ENCODE assay signal across 28 mouse cellular contexts in genomic region chr7:25440816-25441153, GRCm38 (mm10). TPM values are rescaled to one million over a fixed set of nuclear protein-coding genes. Genes with fewer than 3 reads are reported as not detected.
DNase-seq lines count a peak whose midpoint lies in the region; ATAC-seq lines count a peak whose summit lies in the region.
"Had no signal": no experiment of that assay in that cellular context is flagged by ENCODE, and none has a peak within 500 bp of the region (broad histone marks: within the 10 kb centered on the region; RNA-seq: fewer than 3 reads in every experiment).

No protein-coding gene starts in this region.

- ATAC-seq in heart, embryonic 14.5 days (ENCODE audit: insufficient number of reproducible peaks, insufficient read depth, low FRiP score, low read depth) = 0 out of 2 replicates have a peak, but pooled peaks have one; percentile 26
- peak; percentile 48; the same call in 1 of the 2 replicates for ATAC-seq in liver, embryonic 13.5 days (ENCODE audit: low read depth)
- ATAC-seq in liver, embryonic 12.5 days = no peak
- no peak for ATAC-seq in midbrain, embryonic 11.5 days (ENCODE audit: low FRiP score)
- no peak for ATAC-seq in midbrain, embryonic 13.5 days
- ATAC-seq: CD4-positive, CD25-positive, alpha-beta regulatory T cell, adult 4 months; forebrain, embryonic 15.5 days; inflammation-experienced regulatory T-cells, adult 6 months had no signal

- no peak overlapping the region for H3K27ac ChIP-seq in heart, embryonic 14.5 days (replicated peaks in 1 of 2; ENCODE audit: control insufficient read depth in 1 of 2, insufficient read depth in 1 of 2, low read depth in 2 of 2, low read length in 2 of 2)
- H3K27ac ChIP-seq in liver, embryonic 13.5 days = peak overlapping the region; percentile 72
- no peak overlapping the region for H3K27ac ChIP-seq in liver, embryonic 12.5 days
- no peak overlapping the region for H3K27ac ChIP-seq in midbrain, embryonic 11.5 days (ENCODE audit: low read depth, low read length)
- no peak overlapping the region for H3K27ac ChIP-seq in midbrain, embryonic 13.5 days
- H3K27ac ChIP-seq: embryonic facial prominence, embryonic 10.5 days; forebrain, embryonic 15.5 days; heart, embryonic 15.5 days; hindbrain, embryonic 14.5 days; left cerebral cortex, adult 2 months; midbrain, embryonic 10.5 days had no signal

- no peak overlapping the region for H3K4me3 ChIP-seq in heart, embryonic 14.5 days (ENCODE audit: control insufficient read depth in 1 of 2, insufficient read depth in 1 of 2, low read depth in 1 of 2, low read length in 2 of 2)
- H3K4me3 ChIP-seq in liver, embryonic 13.5 days (replicated peaks) = no peak overlapping the region
- no peak overlapping the region for H3K4me3 ChIP-seq in liver, embryonic 12.5 days
- no peak overlapping the region for H3K4me3 ChIP-seq in midbrain, embryonic 11.5 days (ENCODE audit: low read depth, low read length)
- H3K4me3 ChIP-seq in midbrain, embryonic 13.5 days (replicated peaks) = no peak overlapping the region
- H3K4me3 ChIP-seq: embryonic facial prominence, embryonic 10.5 days; forebrain, embryonic 15.5 days; heart, embryonic 15.5 days; left cerebral cortex, adult 2 months; midbrain, embryonic 10.5 days had no signal

- no peaks in the 10 kb centered on the region for H3K9me3 ChIP-seq in heart, embryonic 14.5 days (ENCODE audit: control insufficient read depth, low read length)
- no peaks in the 10 kb centered on the region for H3K9me3 ChIP-seq in liver, embryonic 13.5 days (replicated peaks)
- no peaks in the 10 kb centered on the region for H3K9me3 ChIP-seq in liver, embryonic 12.5 days (replicated peaks)
- no peaks in the 10 kb centered on the region for H3K9me3 ChIP-seq in midbrain, embryonic 11.5 days (ENCODE audit: control insufficient read depth, low read length)
- H3K9me3 ChIP-seq in midbrain, embryonic 13.5 days = no peaks in the 10 kb centered on the region
- H3K9me3 ChIP-seq: embryonic facial prominence, embryonic 10.5 days; forebrain, embryonic 15.5 days; heart, embryonic 15.5 days; midbrain, embryonic 10.5 days had no signal

- intact Hi-C loops in heart, postnatal 10 days (cut with DNase I) = no loop called here

- H3K27me3 ChIP-seq in heart, embryonic 14.5 days (ENCODE audit: control insufficient read depth, insufficient read depth, low read length) = no peaks in the 10 kb centered on the region
- H3K27me3 ChIP-seq in liver, embryonic 13.5 days = no peaks in the 10 kb centered on the region
- no peaks in the 10 kb centered on the region for H3K27me3 ChIP-seq in liver, embryonic 12.5 days (replicated peaks)
- no peaks in the 10 kb centered on the region for H3K27me3 ChIP-seq in midbrain, embryonic 11.5 days (ENCODE audit: control insufficient read depth, insufficient read depth, low read length)
- H3K27me3 ChIP-seq in midbrain, embryonic 13.5 days = no peaks in the 10 kb centered on the region
- H3K27me3 ChIP-seq: forebrain, embryonic 15.5 days; heart, embryonic 15.5 days had no signal

- no peak overlapping the region for H3K9ac ChIP-seq in heart, embryonic 14.5 days (ENCODE audit: low read length)
- no peak overlapping the region for H3K9ac ChIP-seq in liver, embryonic 13.5 days
- no peak overlapping the region for H3K9ac ChIP-seq in liver, embryonic 12.5 days
- no peak overlapping the region for H3K9ac ChIP-seq in midbrain, embryonic 11.5 days (ENCODE audit: low read length)
- H3K9ac ChIP-seq in midbrain, embryonic 13.5 days (replicated peaks) = no peak overlapping the region
- H3K9ac ChIP-seq: forebrain, embryonic 15.5 days; heart, embryonic 15.5 days; hindbrain, embryonic 14.5 days had no signal

- H3K36me3 ChIP-seq in heart, embryonic 14.5 days (ENCODE audit: control insufficient read depth, insufficient read depth, low read length) = no peaks in the 10 kb centered on the region
- no peaks in the 10 kb centered on the region for H3K36me3 ChIP-seq in liver, embryonic 13.5 days
- no peaks in the 10 kb centered on the region for H3K36me3 ChIP-seq in liver, embryonic 12.5 days
- H3K36me3 ChIP-seq in midbrain, embryonic 11.5 days (ENCODE audit: control insufficient read depth, insufficient read depth, low read length) = no peaks in the 10 kb centered on the region
- no peaks in the 10 kb centered on the region for H3K36me3 ChIP-seq in midbrain, embryonic 13.5 days
- H3K36me3 ChIP-seq: embryonic facial prominence, embryonic 10.5 days; forebrain, embryonic 15.5 days; heart, embryonic 15.5 days; midbrain, embryonic 10.5 days had no signal

- no peak for DNase-seq in heart, postnatal 10 days
- no peak for DNase-seq in liver, embryonic 13.5 days
- DNase-seq in midbrain, embryonic 11.5 days (ENCODE audit: low spot score, missing footprints) = peak; percentile 10
- no peak for DNase-seq in yolk sac, embryonic 10.5 days (ENCODE audit: low spot score)
- DNase-seq in frontal cortex, postnatal 14 days (ENCODE audit: low spot score in 2 of 2) = no peak
- DNase-seq: adrenal gland, postnatal 36 days; cerebellum, adult 11-12 months; cerebellum, postnatal 10 days; gastrocnemius, postnatal 36 days; heart, postnatal 4 days; thymus, postnatal 14 days had no signal

- H3K4me2 ChIP-seq in heart, embryonic 14.5 days (ENCODE audit: low read length) = no peak overlapping the region
- H3K4me2 ChIP-seq in liver, embryonic 13.5 days = no peak overlapping the region
- no peak overlapping the region for H3K4me2 ChIP-seq in liver, embryonic 12.5 days
- H3K4me2 ChIP-seq in midbrain, embryonic 11.5 days = no peak overlapping the region
- no peak overlapping the region for H3K4me2 ChIP-seq in midbrain, embryonic 13.5 days (replicated peaks)
- H3K4me2 ChIP-seq: forebrain, embryonic 15.5 days; heart, embryonic 15.5 days; hindbrain, embryonic 14.5 days had no signal

- no peaks in the 10 kb centered on the region for H3K4me1 ChIP-seq in heart, embryonic 14.5 days (ENCODE audit: control insufficient read depth in 2 of 2, insufficient read depth in 2 of 2, low read length in 2 of 2)
- H3K4me1 ChIP-seq in liver, embryonic 13.5 days (replicated peaks) = no peaks in the 10 kb centered on the region; the same call in 1 of the 2 replicates
- no peaks in the 10 kb centered on the region for H3K4me1 ChIP-seq in liver, embryonic 12.5 days
- no peaks in the 10 kb centered on the region for H3K4me1 ChIP-seq in midbrain, embryonic 11.5 days (ENCODE audit: control insufficient read depth, insufficient read depth, low read length)
- H3K4me1 ChIP-seq in midbrain, embryonic 13.5 days (replicated peaks) = no peaks in the 10 kb centered on the region
- H3K4me1 ChIP-seq: embryonic facial prominence, embryonic 10.5 days; forebrain, embryonic 15.5 days; heart, embryonic 15.5 days; midbrain, embryonic 10.5 days had no signal

- WGBS in heart, embryonic 14.5 days = 73% methylated on average over 6 of the region's 6 CpGs
- 63% methylated on average over 6 of the region's 6 CpGs for WGBS in liver, embryonic 13.5 days (ENCODE audit: insufficient replicate concordance)
- WGBS in liver, embryonic 12.5 days (ENCODE audit: insufficient replicate concordance) = 66% methylated on average over 6 of the region's 6 CpGs
- WGBS in midbrain, embryonic 11.5 days = 84% methylated on average over 6 of the region's 6 CpGs
- WGBS in midbrain, embryonic 13.5 days = 90% methylated on average over 6 of the region's 6 CpGs

RNA-seq across cellular contexts. Expression of gene Cxcl17, which starts 28.1 kb away (rescaled TPM):
- 0.28 and 0.36 TPM in 2 replicates for polyA plus RNA-seq in heart, embryonic 14.5 days (2014; fragmentation: Nextera tagmentation; extraction: Ambion mirVana)
- not detected for total RNA-seq in heart, postnatal 10 days (2021)
- not detected in 2 replicates for polyA plus RNA-seq in liver, embryonic 13.5 days (2015; fragmentation: Nextera tagmentation; extraction: Ambion mirVana)
- 0.30 TPM in 1 of 2 replicates, not detected in the other for polyA plus RNA-seq in liver, embryonic 12.5 days (2016; fragmentation: Nextera tagmentation; extraction: Ambion mirVana)
- 0.18 and 0.22 TPM in 2 replicates for polyA plus RNA-seq in midbrain, embryonic 11.5 days (2014; fragmentation: Nextera tagmentation; extraction: Ambion mirVana)
- polyA plus RNA-seq in midbrain, embryonic 13.5 days (2015; fragmentation: Nextera tagmentation; extraction: Ambion mirVana) = 0.51 and 0.73 TPM in 2 replicates
- total RNA-seq: adrenal gland, postnatal 36 days; gastrocnemius, postnatal 36 days; heart, adult 8-10 months; heart, postnatal 4 days; layer of hippocampus, postnatal 10 days; left cerebral cortex, adult 2 months; left cerebral cortex, postnatal 36 days; neutrophil, adult 5-6 weeks had no signal
- polyA plus RNA-seq: CD4-positive, CD25-positive, alpha-beta regulatory T cell, adult 4 months; cortical plate, adult 2 months; inflammation-experienced regulatory T-cells, adult 6 months; limb, embryonic 14.5 days had no signal

RNA-seq across cellular contexts. Expression of gene Ceacam1, which starts 36.6 kb away (rescaled TPM):
- 3.9 and 4.5 TPM in 2 replicates for polyA plus RNA-seq in heart, embryonic 14.5 days (2014; fragmentation: Nextera tagmentation; extraction: Ambion mirVana)
- 10 to 100 TPM; 15.0 to 15.6 TPM for total RNA-seq in heart, postnatal 10 days (2021)
- 1.7 and 2.5 TPM in 2 replicates for polyA plus RNA-seq in liver, embryonic 13.5 days (2015; fragmentation: Nextera tagmentation; extraction: Ambion mirVana)
- 1.9 and 2.4 TPM in 2 replicates for polyA plus RNA-seq in liver, embryonic 12.5 days (2016; fragmentation: Nextera tagmentation; extraction: Ambion mirVana)
- 0.45 and 0.54 TPM in 2 replicates for polyA plus RNA-seq in midbrain, embryonic 11.5 days (2014; fragmentation: Nextera tagmentation; extraction: Ambion mirVana)
- polyA plus RNA-seq in midbrain, embryonic 13.5 days (2015; fragmentation: Nextera tagmentation; extraction: Ambion mirVana) = 0.34 and 0.43 TPM in 2 replicates

RNA-seq across cellular contexts. Expression of gene Lipe, which starts 42.3 kb away (rescaled TPM):
- 2.8 and 3.6 TPM in 2 replicates for polyA plus RNA-seq in heart, embryonic 14.5 days (2014; fragmentation: Nextera tagmentation; extraction: Ambion mirVana)
- 10 to 100 TPM; 50.2 to 67.2 TPM for total RNA-seq in heart, postnatal 10 days (2021)
- polyA plus RNA-seq in liver, embryonic 13.5 days (2015; fragmentation: Nextera tagmentation; extraction: Ambion mirVana) = 2.4 and 2.7 TPM in 2 replicates
- 2.9 and 3.3 TPM in 2 replicates for polyA plus RNA-seq in liver, embryonic 12.5 days (2016; fragmentation: Nextera tagmentation; extraction: Ambion mirVana)
- polyA plus RNA-seq in midbrain, embryonic 11.5 days (2014; fragmentation: Nextera tagmentation; extraction: Ambion mirVana) = 1.7 and 2.3 TPM in 2 replicates
- polyA plus RNA-seq in midbrain, embryonic 13.5 days (2015; fragmentation: Nextera tagmentation; extraction: Ambion mirVana) = 8.4 and 9.9 TPM in 2 replicates

Comparison
In these comparisons a context has a peak if more than half of its experiments do, and no peak if none do; other contexts are left out.
1. ATAC-seq: peak in heart, embryonic 14.5 days (single experiment) and liver, embryonic 13.5 days (single experiment); none in liver, embryonic 12.5 days (single experiment), midbrain, embryonic 11.5 days (single experiment) and midbrain, embryonic 13.5 days (single experiment).